Mouse (Mus musculus): Measurements from ENCODE around the gene Angel1. TPM values are rescaled to one million over a fixed set of nuclear protein-coding genes. Genes with fewer than 3 reads are reported as not detected.
A peak's percentile ranks its signal among the peaks of the same experiment; 100 is the strongest.

Angel1 gene
- polyA plus RNA-seq, 1 experiment from 2014 or later, result 9.8 TPM

DNA sequence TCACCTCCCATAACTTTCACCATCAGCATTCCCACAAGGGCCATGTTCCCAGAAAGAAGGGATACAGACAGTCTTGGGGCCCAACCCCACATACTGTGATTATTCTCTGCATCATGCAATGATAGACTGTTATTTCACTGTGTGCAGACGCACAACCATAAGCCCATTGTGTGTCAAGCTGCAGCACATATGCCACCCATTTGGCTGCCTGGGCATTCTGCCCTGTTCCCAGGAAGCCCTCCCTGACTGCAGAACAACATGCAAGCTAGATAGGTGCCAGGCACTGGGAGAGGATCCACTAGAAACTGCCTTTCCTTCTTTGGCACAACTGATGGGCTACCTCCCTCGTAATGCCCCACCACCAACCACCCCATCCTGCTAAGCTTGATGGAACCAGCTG is 57.9 kb downstream of the Angel1 start:
- WGBS, result 87% methylated on average over 2 of the region's 2 CpGs
- no peaks in the 10 kb centered on the region; the same call in 1 of the 2 replicates for H3K27me3 ChIP-seq
- no peak overlapping the region for H3K9ac ChIP-seq
- H3K9me3 ChIP-seq (replicated peaks), result no peaks in the 10 kb centered on the region; the same call in 1 of the 2 replicates
- no peak overlapping the region for H3K4me2 ChIP-seq
- no peaks in the 10 kb centered on the region for H3K4me1 ChIP-seq
- peak; percentile 41; the same call in 1 of the 2 replicates for ATAC-seq
- H3K36me3 ChIP-seq (ENCODE audit: poor library complexity, severe bottlenecking), result no peaks in the 10 kb centered on the region
- no peak overlapping the region for H3K27ac ChIP-seq
- no peak overlapping the region for H3K4me3 ChIP-seq

GRCm38 (mm10) chr12:86665656-86666055 is 60.6 kb downstream of the Angel1 start:
- Histone ChIP-seq H3K9me3 (replicated peaks) (no peaks in the 10 kb centered on the region; the same call in 1 of the 2 replicates), H3K9ac (no peak overlapping the region), H3K27me3 (peaks cover 14% of the 10 kb centered on the region; the same call in 1 of the 2 replicates), H3K4me1 (no peaks in the 10 kb centered on the region), H3K27ac (no peak overlapping the region), H3K4me2 (no peak overlapping the region), H3K4me3 (no peak overlapping the region), H3K36me3 (ENCODE audit: poor library complexity, severe bottlenecking) (no peaks in the 10 kb centered on the region)
- ATAC-seq, result no peak
- WGBS, result 63% methylated on average over 3 of the region's 3 CpGs

DNA sequence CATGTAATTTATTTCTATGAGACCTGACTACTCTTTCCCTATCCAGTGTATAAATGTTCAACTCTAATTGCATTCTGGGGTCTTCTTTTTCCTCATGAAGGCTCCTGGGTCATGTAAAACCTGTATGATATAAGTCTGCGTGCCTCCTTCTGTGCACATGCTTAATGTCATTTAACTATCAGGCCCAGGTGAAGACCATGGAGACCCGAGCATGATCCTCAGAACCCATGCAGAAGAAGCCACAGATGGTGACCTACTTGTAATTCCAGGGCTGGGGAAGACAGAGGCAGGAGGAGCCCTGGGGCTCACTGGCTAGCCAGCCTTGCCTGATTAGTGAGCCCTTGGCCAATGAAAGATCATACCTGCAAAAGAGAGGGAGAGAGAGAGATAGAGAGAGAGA is 65.8 kb downstream of the Angel1 start:
- Histone ChIP-seq H3K9ac (no peak overlapping the region), H3K4me3 (no peak overlapping the region), H3K27ac (no peak overlapping the region), H3K36me3 (ENCODE audit: poor library complexity, severe bottlenecking) (no peaks in the 10 kb centered on the region), H3K27me3 (peaks cover 18% of the 10 kb centered on the region), H3K9me3 (replicated peaks) (no peaks in the 10 kb centered on the region), H3K4me2 (no peak overlapping the region), H3K4me1 (peaks cover 8% of the 10 kb centered on the region)
- ATAC-seq, result no peak
- WGBS, result 79% methylated on average over 2 of the region's 2 CpGs

GRCm38 (mm10) chr12:86659447-86659968 is 66.8 kb downstream of the Angel1 start:
- H3K36me3 ChIP-seq (ENCODE audit: poor library complexity, severe bottlenecking), result no peaks in the 10 kb centered on the region
- WGBS, result 12% methylated on average over 6 of the region's 6 CpGs

GRCm38 (mm10) chr12:86652570-86653041 is 73.7 kb downstream of the Angel1 start:
- Histone ChIP-seq H3K4me3 (no peak overlapping the region), H3K4me1 (peaks cover 26% of the 10 kb centered on the region), H3K4me2 (0 out of 2 replicates have a peak overlapping the region, but pooled peaks have one; percentile 10), H3K27ac (peak overlapping the region; percentile 71), H3K9me3 (replicated peaks) (0 out of 2 replicates have a peak, but pooled peaks cover 3% of the 10 kb centered on the region), H3K36me3 (ENCODE audit: poor library complexity, severe bottlenecking) (no peaks in the 10 kb centered on the region), H3K27me3 (peaks cover 17% of the 10 kb centered on the region), H3K9ac (no peak overlapping the region)
- WGBS, result 24% methylated on average over 4 of the region's 4 CpGs
- ATAC-seq, result peak; percentile 91

More at GRCm38 (mm10) chr12:86659447-86659968, 66.8 kb downstream of the Angel1 start:
- no peak for ATAC-seq
- peaks cover 26% of the 10 kb centered on the region for H3K27me3 ChIP-seq
- no peak overlapping the region for H3K4me2 ChIP-seq
- no peaks in the 10 kb centered on the region for H3K9me3 ChIP-seq (replicated peaks)
- H3K4me1 ChIP-seq, result peaks cover 8% of the 10 kb centered on the region
- 0 out of 2 replicates have a peak overlapping the region, but pooled peaks have one; percentile 27 for H3K27ac ChIP-seq
- no peak overlapping the region for H3K4me3 ChIP-seq
- H3K9ac ChIP-seq, result no peak overlapping the region

- Histone ChIP-seq H3K4me2 (no peak overlapping the region), H3K4me3 (no peak overlapping the region), H3K27ac (no peak overlapping the region), H3K27me3 (peaks cover 17% of the 10 kb centered on the region), H3K36me3 (ENCODE audit: poor library complexity, severe bottlenecking) (no peaks in the 10 kb centered on the region), H3K9me3 (replicated peaks) (0 out of 2 replicates have a peak, but pooled peaks cover 3% of the 10 kb centered on the region), H3K4me1 (peaks cover 38% of the 10 kb centered on the region), H3K9ac (no peak overlapping the region)
- no peak for ATAC-seq
- WGBS, result 90% methylated on average over 8 of the region's 8 CpGs
These were observed 74.9 kb downstream of the Angel1 start for GRCm38 (mm10) chr12:86651301-86651860.

Other genes with a start within 250 kb of the Angel1 start
- gene Vash1, start 47.8 kb downstream of the Angel1 start, polyA plus RNA-seq (2015; fragmentation: Nextera tagmentation; extraction: Ambion mirVana), result 33.6 and 38.2 TPM in 2 replicates
- not detected in 2 replicates for gene Lrrc74a, start 7.9 kb upstream of the Angel1 start, polyA plus RNA-seq (2015; fragmentation: Nextera tagmentation; extraction: Ambion mirVana)
- 54.2 and 54.8 TPM in 2 replicates for gene Irf2bpl, start 158.3 kb upstream of the Angel1 start, polyA plus RNA-seq (2015; fragmentation: Nextera tagmentation; extraction: Ambion mirVana)
- gene Cipc, start 220.6 kb upstream of the Angel1 start, polyA plus RNA-seq (2015; fragmentation: Nextera tagmentation; extraction: Ambion mirVana), result 46.1 and 53.1 TPM in 2 replicates